Mouse (Mus musculus) embryonic facial prominence, embryonic 10.5 days (tissue): Measurements from ENCODE around the gene Pdpr. TPM values are rescaled to one million over a fixed set of nuclear protein-coding genes. Genes with fewer than 3 reads are reported as not detected.
"Not testable (repeated sequence)": the region's sequence is repeated elsewhere in the genome, so short reads cannot be mapped to it uniquely, and the experiment has no call there.

Experiments used
- DNase-seq: peaks from one replicate; pipeline ENCODE4 v3.0.0-alpha.2; 2017; ENCODE audit warnings: low spot score
- H3K27ac ChIP-seq: fragments of 300-500 bp; sonication (generic); replicated peaks from 2 replicates; pipeline ENCODE4 v1.5.1; 2016; ENCODE audit warnings: mild to moderate bottlenecking
- H3K27me3 ChIP-seq: fragments of 300-500 bp; sonication (generic); replicated peaks from 2 replicates; pipeline ENCODE4 v1.6.1; 2016; ENCODE audit warnings: low read depth, mild to moderate bottlenecking; ENCODE audit not compliant: poor library complexity, severe bottlenecking
- H3K36me3 ChIP-seq: fragments of 300-500 bp; sonication (generic); replicated peaks from 2 replicates; pipeline ENCODE4 v1.6.1; 2016; ENCODE audit warnings: mild to moderate bottlenecking, moderate library complexity
- H3K4me1 ChIP-seq: fragments of 300-500 bp; sonication (generic); 2 replicates; pipeline ENCODE4 v1.6.1; 2016
- H3K4me3 ChIP-seq: fragments of 300-500 bp; sonication (generic); 2 replicates; pipeline ENCODE4 v1.5.1; 2016; ENCODE audit warnings: mild to moderate bottlenecking, moderate library complexity
- H3K9me3 ChIP-seq: fragments of 300-500 bp; sonication (generic); 2 replicates; pipeline ENCODE4 v1.6.1; 2016; ENCODE audit warnings: mild to moderate bottlenecking
- WGBS: fragments of 180-500 bp; shearing (Covaris S2); methylation state at CpG from one replicate; pipeline ENCODE4 v1.1.7; 2016; 5-methylcytosine and 5-hydroxymethylcytosine counted together
- polyA plus RNA-seq: library from polyadenylated mRNA; unstranded; fragments of >200 nt; fragmentation: Nextera tagmentation; extraction: Ambion mirVana; gene quantifications from 2 replicates; pipeline ENCODE4 v1.2.1, GENCODE M21; 2016

Gene Pdpr
- polyA plus RNA-seq, 1 experiment from 2014 or later: 10.8 TPM

DNA sequence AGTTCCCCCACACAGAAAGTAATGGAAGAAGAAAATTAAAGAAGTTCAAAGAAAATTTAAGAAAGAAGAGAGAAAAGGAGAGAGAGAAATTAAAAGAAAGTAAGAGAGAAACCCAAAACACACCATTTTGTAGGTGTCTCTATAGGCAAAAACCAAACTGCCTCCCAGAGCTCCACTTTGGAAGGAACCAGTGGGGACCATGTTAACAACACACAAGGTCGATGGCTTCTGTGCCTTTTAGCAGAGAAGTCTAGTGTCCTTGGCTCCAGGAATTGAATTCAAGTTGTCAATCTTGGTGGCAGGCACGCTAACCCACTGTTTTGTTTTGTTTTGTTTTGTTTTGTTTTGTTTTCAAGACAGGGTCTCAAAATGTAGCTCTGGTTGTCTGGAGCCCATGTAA lies 31.5 kb upstream of the Pdpr start:
- DNase-seq: no peak

DNA sequence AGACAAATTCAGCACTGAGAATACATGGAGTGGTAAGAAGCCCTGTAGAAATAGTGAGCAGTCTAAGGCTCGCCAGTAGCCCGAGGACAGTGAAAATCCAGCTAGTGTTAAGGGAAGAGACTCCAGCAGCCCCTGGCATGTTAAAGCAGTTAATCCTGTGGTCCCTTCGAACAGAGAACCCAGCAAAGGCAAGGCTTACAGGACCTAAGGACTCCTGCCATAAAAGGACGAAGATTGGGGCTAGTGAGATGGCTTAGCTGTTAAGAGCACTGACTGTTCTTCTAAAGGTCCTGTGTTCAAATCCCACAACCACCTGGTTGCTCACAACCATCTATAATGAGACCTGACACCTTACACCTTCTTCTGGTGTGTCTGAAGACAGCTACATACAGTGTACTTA lies 28.1 kb upstream of the Pdpr start:
- WGBS: 75% methylated on average over 4 of the region's 4 CpGs
- no peak overlapping the region for H3K27ac ChIP-seq
- no peaks in the 10 kb centered on the region for H3K36me3 ChIP-seq
- H3K27me3 ChIP-seq: 0 out of 2 replicates have a peak, but pooled peaks cover 3% of the 10 kb centered on the region
- no peaks in the 10 kb centered on the region for H3K9me3 ChIP-seq
- DNase-seq: no peak
- no peak overlapping the region for H3K4me3 ChIP-seq
- H3K4me1 ChIP-seq: peaks cover 16% of the 10 kb centered on the region

More for the DNA sequence above, 31.5 kb upstream of the Pdpr start:
- peaks cover 16% of the 10 kb centered on the region for H3K36me3 ChIP-seq
- WGBS: 49% methylated on average over 2 of the region's 2 CpGs
- peaks cover 47% of the 10 kb centered on the region for H3K4me1 ChIP-seq
- H3K9me3 ChIP-seq: no peaks in the 10 kb centered on the region
- H3K27ac ChIP-seq: no peak overlapping the region; the same call in 1 of the 2 replicates
- H3K27me3 ChIP-seq: 0 out of 2 replicates have a peak, but pooled peaks cover 8% of the 10 kb centered on the region
- peak overlapping the region; percentile 75 for H3K4me3 ChIP-seq

DNA sequence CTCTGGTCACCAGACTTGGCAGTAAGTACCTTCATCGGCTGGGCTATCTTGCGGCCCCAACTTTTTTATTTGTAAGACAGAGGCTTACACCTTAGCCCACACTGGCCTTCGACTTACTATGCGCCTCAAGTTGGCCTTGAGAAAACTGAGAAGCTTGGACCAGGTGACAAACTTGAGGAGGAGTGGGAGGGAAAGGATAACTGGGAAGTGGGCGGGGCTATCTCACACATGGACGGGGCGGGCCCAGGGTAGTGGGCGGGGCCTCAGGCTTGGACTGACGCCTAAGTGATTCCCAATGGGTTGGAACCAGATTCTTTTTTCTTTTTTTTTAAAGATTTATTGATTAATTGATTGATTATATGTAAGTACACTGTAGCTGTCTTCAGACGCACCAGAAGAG lies 27.0 kb upstream of the Pdpr start:
- peak; percentile 33 for DNase-seq
- H3K4me1 ChIP-seq: peaks cover 8% of the 10 kb centered on the region; the same call in 1 of the 2 replicates
- no peaks in the 10 kb centered on the region for H3K9me3 ChIP-seq
- H3K27me3 ChIP-seq: 0 out of 2 replicates have a peak, but pooled peaks cover 3% of the 10 kb centered on the region
- no peak overlapping the region for H3K27ac ChIP-seq
- H3K36me3 ChIP-seq: no peaks in the 10 kb centered on the region
- WGBS: 28% methylated on average over 10 of the region's 10 CpGs
- no peak overlapping the region for H3K4me3 ChIP-seq

DNA sequence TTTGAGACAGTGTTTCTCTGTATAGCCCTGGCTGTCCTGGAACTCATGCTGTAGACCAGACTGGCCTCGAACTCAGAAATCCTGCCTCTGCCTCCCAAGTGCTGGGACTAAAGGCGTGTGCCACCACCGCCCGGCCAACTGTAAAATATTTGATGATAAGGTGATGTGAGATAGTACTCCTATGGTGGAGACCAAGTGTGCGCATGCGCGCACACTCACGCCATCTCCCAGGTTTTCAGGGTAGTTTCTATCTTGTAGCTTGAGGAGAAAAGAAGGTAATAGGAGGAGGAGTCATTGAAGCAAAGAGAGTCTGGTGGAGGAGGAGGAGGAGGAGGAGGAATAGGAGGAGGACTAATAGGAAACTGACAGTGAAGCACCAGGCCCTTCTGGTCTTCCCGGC lies 25.8 kb upstream of the Pdpr start:
- WGBS: 95% methylated on average over 9 of the region's 9 CpGs
- H3K27ac ChIP-seq, H3K36me3 ChIP-seq, H3K4me3 ChIP-seq, H3K9me3 ChIP-seq, H3K4me1 ChIP-seq, DNase-seq, H3K27me3 ChIP-seq: not testable (repeated sequence)

DNA sequence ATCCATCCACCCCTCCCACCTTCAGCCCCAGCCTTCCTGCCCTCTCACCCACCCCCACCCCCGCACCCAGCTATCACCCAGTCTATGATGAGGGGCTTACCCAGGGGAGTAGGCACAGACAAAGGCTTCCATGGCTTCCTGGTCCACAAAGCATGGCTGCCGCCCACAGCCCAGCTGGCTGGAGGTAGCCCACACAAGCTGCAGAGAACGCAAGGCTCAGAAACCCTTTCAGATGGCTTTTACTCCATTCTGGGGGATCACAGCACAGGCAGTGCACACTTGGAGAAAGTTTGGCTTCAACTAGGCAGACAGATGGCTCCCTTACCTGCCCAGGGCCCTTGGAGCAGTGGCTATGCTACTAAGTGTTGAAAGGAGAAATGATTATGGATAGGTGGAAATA lies 18.5 kb upstream of the Pdpr start:
- Histone ChIP-seq H3K4me3 (no peak overlapping the region), H3K4me1 (peaks cover 14% of the 10 kb centered on the region), H3K27me3 (no peaks in the 10 kb centered on the region), H3K36me3 (no peaks in the 10 kb centered on the region), H3K9me3 (no peaks in the 10 kb centered on the region), H3K27ac (no peak overlapping the region)
- WGBS: 76% methylated on average over 3 of the region's 3 CpGs
- no peak for DNase-seq

DNA sequence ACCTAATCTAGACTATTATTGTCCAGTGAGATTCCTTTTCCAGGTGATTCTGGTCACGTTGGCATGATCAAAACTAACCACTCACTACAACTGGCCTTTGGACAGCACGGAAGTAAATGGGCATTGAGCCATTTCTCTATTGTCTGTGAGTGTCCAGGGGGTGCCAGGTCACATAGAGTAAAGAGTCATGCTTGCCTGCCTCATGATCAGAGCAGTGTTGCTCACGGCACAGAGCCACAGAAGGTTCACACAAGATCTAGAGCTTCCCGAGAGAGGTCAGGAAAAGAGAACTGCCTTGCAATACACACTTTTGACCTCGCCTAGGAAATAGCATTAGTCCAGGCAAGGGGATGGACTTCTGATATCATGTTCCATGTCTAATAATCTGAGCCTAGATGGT lies 15.0 kb upstream of the Pdpr start:
- Histone ChIP-seq H3K9me3 (no peaks in the 10 kb centered on the region), H3K27me3 (no peaks in the 10 kb centered on the region), H3K36me3 (no peaks in the 10 kb centered on the region), H3K4me3 (no peak overlapping the region), H3K4me1 (peaks cover 27% of the 10 kb centered on the region), H3K27ac (no peak overlapping the region)
- no peak for DNase-seq
- WGBS: 69% methylated on average over 5 of the region's 5 CpGs

DNA sequence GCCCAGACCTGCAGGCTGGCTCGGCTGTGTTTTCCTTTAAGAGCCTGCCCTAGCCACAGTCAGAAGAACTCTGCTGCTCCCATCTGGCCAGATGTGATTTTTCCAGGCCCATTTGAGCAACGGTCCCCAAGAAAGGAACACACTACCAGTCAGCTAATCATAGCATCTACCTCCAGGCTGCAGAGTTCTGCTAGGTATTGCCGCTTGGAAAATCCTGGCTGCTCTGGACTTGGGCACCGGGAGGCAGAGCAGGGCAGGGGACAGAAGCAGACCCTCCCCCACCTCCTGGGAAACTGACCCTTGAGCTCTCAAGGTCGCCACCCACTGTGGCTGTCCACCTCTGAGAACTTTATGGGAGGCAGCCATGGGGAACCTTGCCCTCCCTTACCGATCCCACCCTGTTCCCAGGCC lies 14.6 kb upstream of the Pdpr start:
- H3K36me3 ChIP-seq: no peaks in the 10 kb centered on the region
- no peak overlapping the region for H3K4me3 ChIP-seq
- H3K27ac ChIP-seq: peak overlapping the region; percentile 30; the same call in 1 of the 2 replicates
- no peaks in the 10 kb centered on the region for H3K9me3 ChIP-seq
- H3K27me3 ChIP-seq: no peaks in the 10 kb centered on the region
- WGBS: 36% methylated on average over 6 of the region's 6 CpGs
- peak; percentile 39 for DNase-seq
- H3K4me1 ChIP-seq: peaks cover 27% of the 10 kb centered on the region

DNA sequence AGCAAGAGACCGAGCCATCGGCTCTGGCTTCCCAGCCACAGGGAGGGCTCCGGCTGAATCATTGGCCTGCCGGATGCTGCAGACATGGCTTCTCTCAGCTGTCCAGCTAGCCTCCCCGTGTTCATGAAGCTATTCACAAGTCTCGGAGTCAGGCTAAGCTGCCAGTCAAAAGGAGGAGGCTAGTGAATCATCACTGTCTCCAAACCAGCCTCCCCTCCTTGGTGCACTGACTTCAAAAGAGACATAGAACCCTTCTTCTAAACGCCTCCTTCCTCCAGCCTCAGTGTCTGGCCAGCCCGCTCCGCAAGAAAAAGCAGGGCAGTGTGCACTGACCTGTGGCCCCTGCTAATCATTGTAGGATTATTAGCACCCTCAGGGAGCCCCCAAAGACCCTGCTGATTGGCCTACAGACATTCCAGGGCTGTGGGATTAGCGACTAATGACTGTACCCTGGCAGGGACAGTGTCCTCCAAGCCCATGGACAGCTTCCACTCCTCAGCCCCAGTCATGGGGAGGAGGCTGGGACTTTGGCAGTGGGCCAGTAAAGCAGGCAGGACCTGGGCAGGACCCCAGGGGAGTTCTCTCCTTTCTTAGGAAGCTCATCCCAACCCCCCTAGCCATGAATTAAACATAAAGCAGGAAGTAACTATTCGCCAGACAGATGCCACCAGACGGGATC lies 12.7 kb upstream of the Pdpr start:
- 42% methylated on average over 12 of the region's 12 CpGs for WGBS
- peaks cover 27% of the 10 kb centered on the region for H3K4me1 ChIP-seq
- no peaks in the 10 kb centered on the region for H3K36me3 ChIP-seq
- peak overlapping the region; percentile 35; the same call in 1 of the 2 replicates for H3K27ac ChIP-seq
- H3K4me3 ChIP-seq: no peak overlapping the region
- H3K9me3 ChIP-seq: no peaks in the 10 kb centered on the region
- H3K27me3 ChIP-seq: no peaks in the 10 kb centered on the region
- peak; percentile 23 for DNase-seq

DNA sequence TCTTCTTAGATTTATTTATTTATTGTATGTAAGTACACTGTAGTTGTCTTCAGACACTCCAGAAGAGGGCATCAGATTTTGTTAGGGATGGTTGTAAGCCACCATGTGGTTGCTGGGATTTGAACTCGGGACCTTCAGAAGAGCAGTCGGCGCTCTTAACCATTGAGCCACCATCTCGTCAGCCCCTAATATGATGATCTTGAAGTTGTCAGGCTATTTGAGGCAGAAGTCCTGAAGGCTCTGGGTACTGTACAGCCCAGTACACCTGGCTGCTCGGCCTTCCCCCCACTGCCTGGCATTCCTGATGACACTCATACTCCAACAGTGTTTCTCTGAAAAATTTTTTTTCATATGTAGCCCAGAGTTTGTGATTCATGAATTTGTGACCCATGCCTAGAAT lies 10.5 kb upstream of the Pdpr start:
- H3K27me3 ChIP-seq, H3K4me3 ChIP-seq, H3K27ac ChIP-seq, H3K9me3 ChIP-seq, H3K36me3 ChIP-seq, DNase-seq: not testable (repeated sequence)
- 92% methylated on average over 5 of the region's 5 CpGs for WGBS
- H3K4me1 ChIP-seq: peaks cover 27% of the 10 kb centered on the region

DNA sequence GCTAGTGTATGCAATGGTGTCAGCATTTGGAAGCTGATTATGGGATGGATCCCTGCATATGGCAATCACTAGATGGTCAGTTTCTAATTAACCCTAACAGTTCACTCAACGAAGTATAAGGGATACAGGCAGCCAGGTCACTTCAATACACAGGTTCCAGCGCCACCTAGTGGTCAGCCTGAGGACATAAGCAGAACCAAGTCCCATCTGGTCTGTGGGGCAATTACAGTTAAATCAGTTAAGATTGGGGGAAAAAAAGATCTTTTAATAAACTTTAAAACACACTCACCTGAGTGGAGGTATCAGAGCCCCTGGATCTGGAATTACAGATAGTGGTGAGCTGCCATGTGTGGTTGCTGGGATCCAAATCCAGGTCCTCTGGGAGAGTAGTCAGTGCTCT lies 4.3 kb upstream of the Pdpr start:
- Histone ChIP-seq H3K36me3 (no peaks in the 10 kb centered on the region), H3K27me3 (no peaks in the 10 kb centered on the region), H3K27ac (no peak overlapping the region), H3K4me3 (no peak overlapping the region), H3K9me3 (no peaks in the 10 kb centered on the region), H3K4me1 (peaks cover 8% of the 10 kb centered on the region)
- DNase-seq: peak; percentile 86
- WGBS: under 1% methylated on average over 2 of the region's 2 CpGs

DNA sequence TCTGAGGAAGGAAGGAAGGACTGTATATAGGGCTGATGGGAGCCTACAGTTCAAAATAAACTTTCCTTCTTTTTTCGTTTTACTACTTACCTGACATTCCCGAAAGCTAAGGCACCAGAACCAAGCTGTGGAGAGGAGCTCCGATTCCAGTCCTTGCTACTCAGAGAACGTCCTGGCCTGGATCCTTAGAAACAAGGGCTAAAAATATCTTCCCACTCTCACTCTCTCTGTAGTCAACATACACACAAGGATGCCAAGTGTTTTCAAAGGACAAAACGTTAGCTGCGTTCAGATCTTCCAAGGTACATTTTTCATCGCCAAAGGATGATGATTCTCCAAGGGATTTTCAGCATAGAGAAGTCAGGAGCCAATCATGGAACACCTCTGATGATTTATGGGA lies 2.7 kb upstream of the Pdpr start:
- H3K27me3 ChIP-seq: no peaks in the 10 kb centered on the region
- H3K27ac ChIP-seq: no peak overlapping the region
- H3K4me3 ChIP-seq: no peak overlapping the region
- H3K36me3 ChIP-seq: no peaks in the 10 kb centered on the region
- peaks cover 14% of the 10 kb centered on the region for H3K4me1 ChIP-seq
- H3K9me3 ChIP-seq: no peaks in the 10 kb centered on the region
- DNase-seq: no peak
- 85% methylated on average over 7 of the region's 7 CpGs for WGBS

DNA sequence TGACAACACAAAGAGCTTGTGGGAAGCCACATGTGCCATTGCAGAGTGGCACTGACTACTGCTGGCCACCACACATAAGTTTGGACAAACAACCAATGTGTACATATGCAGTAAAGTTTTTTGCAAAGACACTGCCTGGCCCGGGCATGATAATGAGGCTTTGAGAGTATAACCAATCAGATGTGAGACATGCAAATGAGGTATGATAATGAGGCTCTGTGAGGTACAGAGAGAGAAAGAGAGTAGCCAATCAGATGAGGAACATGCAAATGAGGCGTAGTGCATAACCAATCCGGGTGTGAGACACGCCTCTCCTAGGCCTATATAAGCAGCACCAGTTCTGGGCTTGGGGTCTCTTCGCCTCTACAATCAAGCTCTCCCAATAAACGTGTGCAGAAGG lies 2.1 kb upstream of the Pdpr start, which contains the start of gene Clec18a:
TSS of gene Clec18a (minus strand) at position 101 of the 400 bp plus-strand sequence.
- DNase-seq: not testable (repeated sequence)

DNA sequence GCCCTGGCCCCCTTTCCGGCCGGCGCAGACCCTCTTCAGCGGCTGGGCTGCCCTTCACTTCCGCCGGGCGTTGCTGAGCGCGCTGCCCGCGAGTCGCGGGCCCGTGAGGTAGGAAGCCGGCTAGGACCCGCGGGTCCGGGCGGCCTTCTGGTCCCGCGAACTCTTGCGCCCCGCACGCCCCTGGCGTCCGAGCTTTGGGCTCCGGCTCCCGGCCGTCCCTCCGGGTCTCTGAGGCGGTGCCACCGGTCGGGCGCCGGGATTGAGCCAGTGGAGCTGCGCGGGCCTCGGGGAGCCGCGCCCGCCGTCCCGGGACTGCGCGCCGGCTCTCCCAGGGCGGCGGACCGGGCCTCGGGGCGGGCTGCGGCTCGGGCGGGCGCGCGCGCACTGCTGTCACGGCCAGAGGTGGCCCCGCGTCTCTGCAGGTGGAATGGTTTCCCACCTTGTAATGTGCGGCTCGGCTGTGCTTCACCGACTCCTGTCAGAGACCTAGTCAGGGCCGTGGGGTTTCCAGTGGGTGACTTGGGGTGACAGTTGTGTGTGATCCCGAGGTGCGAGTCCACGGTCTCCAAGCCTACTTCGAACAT lies 381 bp downstream of the Pdpr start:
- not testable (repeated sequence) for H3K9me3 ChIP-seq, H3K27me3 ChIP-seq, H3K36me3 ChIP-seq
- Histone ChIP-seq H3K4me1 (peaks cover 14% of the 10 kb centered on the region), H3K4me3 (peak overlapping the region; percentile 73), H3K27ac (peak overlapping the region; percentile 72)
- under 1% methylated on average over 69 of the region's 69 CpGs for WGBS
- DNase-seq: peak; percentile 38

More for the DNA sequence above, 2.1 kb upstream of the Pdpr start, which contains the start of gene Clec18a:
- H3K4me1 ChIP-seq: peaks cover 14% of the 10 kb centered on the region
- WGBS: 85% methylated on average over 6 of the region's 6 CpGs
- not testable (repeated sequence) for H3K27ac ChIP-seq, H3K4me3 ChIP-seq, H3K27me3 ChIP-seq, H3K9me3 ChIP-seq, H3K36me3 ChIP-seq
